Mouse (Mus musculus) macrophage (primary cell): Measurements from ENCODE around the gene Scd4. TPM values are rescaled to one million over a fixed set of nuclear protein-coding genes. Genes with fewer than 3 reads are reported as not detected.
"Not testable (repeated sequence)": the region's sequence is repeated elsewhere in the genome, so short reads cannot be mapped to it uniquely, and the experiment has no call there.

Experiments used
- H3K27ac ChIP-seq: fragments of 350-480 bp; formaldehyde crosslinking; 2 replicates; pipeline ENCODE4 v1.9.0; 2021
- H3K36me3 ChIP-seq: fragments of 350-480 bp; formaldehyde crosslinking; 2 replicates; pipeline ENCODE4 v1.9.0; 2021; ENCODE audit errors: inconsistent target
- H3K4me3 ChIP-seq: fragments of 350-480 bp; formaldehyde crosslinking; 2 replicates; pipeline ENCODE4 v1.9.0; 2021; ENCODE audit errors: inconsistent target
- H3K79me2 ChIP-seq: fragments of 350-480 bp; formaldehyde crosslinking; 2 replicates; pipeline ENCODE4 v1.9.0; 2021; ENCODE audit errors: inconsistent target
- WGBS: methylation state at CpG from one replicate; pipeline ENCODE4 v1.1.7; 2026; ENCODE audit warnings: inconsistent platforms; ENCODE audit not compliant: missing documents; 5-methylcytosine and 5-hydroxymethylcytosine counted together
- polyA plus RNA-seq: library from polyadenylated mRNA; stranded (reverse); fragments of 250-400 nt; gene quantifications from 3 replicates; pipeline ENCODE4 v1.2.4, GENCODE M21; 2018; ENCODE audit warnings: inconsistent platforms

Scd4 gene
- polyA plus RNA-seq, 1 experiment from 2014 or later, result 0.16 TPM

GRCm38 (mm10) chr19:44317391-44317790 lies 15.5 kb upstream of the Scd4 start:
- Histone ChIP-seq H3K36me3 (no peaks in the 10 kb centered on the region), H3K79me2 (no peaks in the 10 kb centered on the region), H3K27ac (no peak overlapping the region), H3K4me3 (no peak overlapping the region)
- whole genome bisulfite sequencing, result 82% methylated on average over 4 of the region's 5 CpGs

- no peaks in the 10 kb centered on the region for H3K79me2 ChIP-seq
- no peak overlapping the region for H3K4me3 ChIP-seq
- H3K36me3 ChIP-seq, result no peaks in the 10 kb centered on the region
- H3K27ac ChIP-seq, result no peak overlapping the region
Measured at GRCm38 (mm10) chr19:44318545-44318944, 14.3 kb upstream of the Scd4 start.

- Histone ChIP-seq H3K79me2 (no peaks in the 10 kb centered on the region), H3K27ac (no peak overlapping the region), H3K36me3 (no peaks in the 10 kb centered on the region), H3K4me3 (no peak overlapping the region)
- 97% methylated on average over 3 of the region's 3 CpGs for WGBS
Measured at GRCm38 (mm10) chr19:44320316-44320715, 12.6 kb upstream of the Scd4 start.

GRCm38 (mm10) chr19:44321201-44321600 lies 11.7 kb upstream of the Scd4 start:
- Histone ChIP-seq H3K27ac (no peak overlapping the region), H3K79me2 (no peaks in the 10 kb centered on the region), H3K36me3 (no peaks in the 10 kb centered on the region), H3K4me3 (no peak overlapping the region)
- 77% methylated on average over 4 of the region's 4 CpGs for WGBS

- 100% methylated on average over 2 of the region's 2 CpGs for WGBS
- Histone ChIP-seq H3K27ac (no peak overlapping the region), H3K79me2 (no peaks in the 10 kb centered on the region), H3K36me3 (no peaks in the 10 kb centered on the region), H3K4me3 (no peak overlapping the region)
Measured at GRCm38 (mm10) chr19:44321631-44322030, 11.3 kb upstream of the Scd4 start.

- WGBS, result 100% methylated on average over 2 of the region's 2 CpGs
- Histone ChIP-seq H3K79me2 (no peaks in the 10 kb centered on the region), H3K36me3 (no peaks in the 10 kb centered on the region), H3K4me3 (no peak overlapping the region), H3K27ac (no peak overlapping the region)
Measured at GRCm38 (mm10) chr19:44329566-44329965, 3.3 kb upstream of the Scd4 start.

GRCm38 (mm10) chr19:44331128-44331527 lies 1.8 kb upstream of the Scd4 start:
- WGBS, result 100% methylated on average over 1 of the region's 1 CpGs
- not testable (repeated sequence) for H3K4me3 ChIP-seq, H3K36me3 ChIP-seq, H3K27ac ChIP-seq, H3K79me2 ChIP-seq

- Histone ChIP-seq H3K36me3 (no peaks in the 10 kb centered on the region), H3K79me2 (no peaks in the 10 kb centered on the region), H3K27ac (no peak overlapping the region), H3K4me3 (no peak overlapping the region)
- 31% methylated on average over 5 of the region's 5 CpGs for WGBS
Measured at GRCm38 (mm10) chr19:44331911-44332310, 981 bp upstream of the Scd4 start.

- Histone ChIP-seq H3K36me3 (no peaks in the 10 kb centered on the region), H3K4me3 (no peak overlapping the region), H3K27ac (no peak overlapping the region), H3K79me2 (no peaks in the 10 kb centered on the region)
- 54% methylated on average over 7 of the region's 8 CpGs for WGBS
Measured at GRCm38 (mm10) chr19:44332326-44332725, 566 bp upstream of the Scd4 start.

- H3K27ac ChIP-seq, result no peak overlapping the region
- no peak overlapping the region for H3K4me3 ChIP-seq
- no peaks in the 10 kb centered on the region for H3K79me2 ChIP-seq
- no peaks in the 10 kb centered on the region for H3K36me3 ChIP-seq
- 93% methylated on average over 9 of the region's 9 CpGs for WGBS
Measured at GRCm38 (mm10) chr19:44333991-44334390, 1.1 kb downstream of the Scd4 start.

- Histone ChIP-seq H3K36me3 (no peaks in the 10 kb centered on the region), H3K4me3 (no peak overlapping the region), H3K79me2 (no peaks in the 10 kb centered on the region), H3K27ac (no peak overlapping the region)
- WGBS, result 89% methylated on average over 6 of the region's 6 CpGs
Measured at GRCm38 (mm10) chr19:44335876-44336662, 3.2 kb downstream of the Scd4 start.

- H3K79me2 ChIP-seq, result no peaks in the 10 kb centered on the region
- no peak overlapping the region for H3K4me3 ChIP-seq
- WGBS, result 69% methylated on average over 8 of the region's 8 CpGs
- no peak overlapping the region for H3K27ac ChIP-seq
- H3K36me3 ChIP-seq, result no peaks in the 10 kb centered on the region
Measured at GRCm38 (mm10) chr19:44349689-44350088, 16.8 kb downstream of the Scd4 start.

GRCm38 (mm10) chr19:44351756-44352155 lies 18.9 kb downstream of the Scd4 start:
- Histone ChIP-seq H3K36me3 (no peaks in the 10 kb centered on the region), H3K4me3 (no peak overlapping the region), H3K27ac (no peak overlapping the region), H3K79me2 (no peaks in the 10 kb centered on the region)
- WGBS, result 82% methylated on average over 7 of the region's 7 CpGs

- H3K4me3 ChIP-seq, result no peak overlapping the region
- H3K36me3 ChIP-seq, result no peaks in the 10 kb centered on the region
- no peak overlapping the region for H3K27ac ChIP-seq
- H3K79me2 ChIP-seq, result no peaks in the 10 kb centered on the region
- 94% methylated on average over 8 of the region's 8 CpGs for WGBS
Measured at GRCm38 (mm10) chr19:44358700-44359099, 25.8 kb downstream of the Scd4 start.

- no peaks in the 10 kb centered on the region for H3K79me2 ChIP-seq
- no peak overlapping the region for H3K27ac ChIP-seq
- no peak overlapping the region for H3K4me3 ChIP-seq
- H3K36me3 ChIP-seq, result no peaks in the 10 kb centered on the region
- 13% methylated on average over 13 of the region's 13 CpGs for WGBS
Measured at GRCm38 (mm10) chr19:44363529-44363928, 30.6 kb downstream of the Scd4 start.

- Histone ChIP-seq H3K4me3 (no peak overlapping the region), H3K36me3 (no peaks in the 10 kb centered on the region), H3K79me2 (no peaks in the 10 kb centered on the region), H3K27ac (no peak overlapping the region)
- WGBS, result 76% methylated on average over 8 of the region's 8 CpGs
Measured at GRCm38 (mm10) chr19:44364029-44364428, 31.1 kb downstream of the Scd4 start.
